Mouse (Mus musculus) kidney, adult 2 months (tissue): ENCODE measurements around the gene Zfp580.

Source experiments
- CTCF ChIP-seq: fragments of 200-500 bp; conservative IDR thresholded peaks from 2 replicates; pipeline ENCODE4 v1.5.1; 2011; ENCODE audit warnings: low read depth, mild to moderate bottlenecking, control low read depth, low read length, moderate library complexity, mixed read lengths; ENCODE audit not compliant: insufficient read depth, insufficient read length
- POLR2A ChIP-seq: fragments of 200-500 bp; IDR thresholded peaks from one replicate; pipeline ENCODE4 v1.6.1; 2011; ENCODE audit warnings: low read depth, low read length, control low read depth

DNA sequence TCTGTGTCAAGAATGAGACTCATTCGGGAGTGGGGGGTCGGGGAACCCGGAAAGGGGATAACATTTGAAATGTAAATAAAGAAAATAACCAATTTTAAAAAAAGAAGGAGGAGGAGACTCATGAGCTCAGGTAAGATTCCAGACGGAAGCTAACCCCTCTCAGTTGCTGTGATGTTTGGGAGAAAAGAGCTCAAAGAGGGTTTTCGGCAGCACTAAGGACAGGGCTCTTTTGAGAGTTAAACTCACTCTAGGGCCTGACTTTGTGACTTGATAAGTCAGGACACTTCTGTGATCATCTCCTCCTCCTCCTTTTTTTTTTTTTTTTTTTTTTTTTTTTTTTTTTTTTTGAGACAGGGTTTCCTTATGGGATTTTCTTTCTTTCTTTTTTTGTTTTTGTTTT, 12.4 kb upstream of the Zfp580 start:
- no peak for TF ChIP-seq CTCF
- no peak for TF ChIP-seq POLR2A
